Mouse (Mus musculus): ENCODE data around the gene Cd209d. TPM values are rescaled to one million over a fixed set of nuclear protein-coding genes. Genes with fewer than 3 reads are reported as not detected.
"Not testable (repeated sequence)": the region's sequence is repeated elsewhere in the genome, so short reads cannot be mapped to it uniquely, and the experiment has no call there.

Cd209d gene
- total RNA-seq (2017), result not detected in 2 replicates

DNA sequence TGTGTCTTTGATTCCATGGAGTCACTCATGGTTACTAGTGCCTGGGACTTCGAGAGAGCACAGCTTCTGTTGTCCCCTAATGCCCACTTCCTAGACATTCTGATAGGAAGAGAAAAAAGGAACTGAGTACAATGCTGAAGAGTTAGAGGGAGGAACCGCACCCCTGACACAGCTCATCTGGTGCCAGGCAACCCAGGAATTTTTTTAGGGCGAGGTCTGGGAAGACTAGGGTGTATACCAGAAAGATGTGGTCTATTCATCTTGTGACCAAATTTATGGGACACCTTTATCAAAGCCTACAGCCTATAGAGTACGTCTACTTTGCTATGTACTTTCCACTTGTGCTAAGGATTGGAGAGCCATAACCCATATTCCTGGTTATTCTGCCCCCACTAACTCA lies at the start of gene Cd209d:
TSS of gene Cd209d (minus strand) at position 101 of the 400 bp plus-strand sequence.
- ATAC-seq (replicated peaks in 1 of 2; ENCODE audit: insufficient read depth in 1 of 2, low FRiP score in 2 of 2, low TSS enrichment in 1 of 2, low read depth in 1 of 2, poor library complexity in 2 of 2, severe bottlenecking in 2 of 2), result no peak

- ATAC-seq (replicated peaks in 1 of 2; ENCODE audit: insufficient read depth in 1 of 2, low FRiP score in 2 of 2, low TSS enrichment in 1 of 2, low read depth in 1 of 2, poor library complexity in 2 of 2, severe bottlenecking in 2 of 2), result no peak
Observed at GRCm38 (mm10) chr8:3926744-3927143, 48.4 kb upstream of the Cd209d start, which contains the start of gene Cd209b. Cd209b (minus strand) TSS chr8:3926844.

- ATAC-seq (replicated peaks in 1 of 2; ENCODE audit: insufficient read depth in 1 of 2, low FRiP score in 2 of 2, low TSS enrichment in 1 of 2, low read depth in 1 of 2, poor library complexity in 2 of 2, severe bottlenecking in 2 of 2), result no peak
Observed at GRCm38 (mm10) chr8:3876121-3876520, 2.2 kb downstream of the Cd209d start.

DNA sequence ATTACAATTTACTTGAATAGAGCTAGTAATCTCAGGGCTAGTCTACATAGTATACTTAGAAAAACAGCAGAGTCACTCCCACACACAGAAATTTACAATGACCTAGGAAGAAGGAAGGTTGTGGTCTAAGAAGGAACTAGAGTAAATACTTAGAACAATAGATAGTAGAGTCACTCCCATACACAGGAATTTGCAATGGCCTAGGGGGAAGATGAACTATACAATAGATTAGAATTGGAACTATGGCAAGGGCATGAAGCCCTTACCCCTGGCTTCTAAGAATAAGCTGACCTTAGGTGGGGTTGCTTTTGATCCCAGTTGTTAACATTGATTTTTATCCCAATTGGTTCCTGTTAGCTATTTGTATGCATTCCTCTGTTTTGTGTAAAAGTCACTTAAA lies 15.6 kb downstream of the Cd209d start:
- not testable (repeated sequence) for ATAC-seq (replicated peaks in 1 of 2; ENCODE audit: insufficient read depth in 1 of 2, low FRiP score in 2 of 2, low TSS enrichment in 1 of 2, low read depth in 1 of 2, poor library complexity in 2 of 2, severe bottlenecking in 2 of 2)

- ATAC-seq (replicated peaks in 1 of 2; ENCODE audit: insufficient read depth in 1 of 2, low FRiP score in 2 of 2, low TSS enrichment in 1 of 2, low read depth in 1 of 2, poor library complexity in 2 of 2, severe bottlenecking in 2 of 2), result no peak
Observed at GRCm38 (mm10) chr8:3854209-3854608, 24.1 kb downstream of the Cd209d start, which contains the start of gene Cd209e. Cd209e (minus strand) TSS chr8:3854309.

Other genes with a start within 250 kb of the Cd209d start
- 121 and 152 TPM in 2 replicates for gene Stxbp2, start 247.6 kb downstream of the Cd209d start, total RNA-seq (2017)
- gene Retn, start 222.8 kb downstream of the Cd209d start, total RNA-seq (2017), result not detected in 2 replicates
- gene Mcemp1, start 212.8 kb downstream of the Cd209d start, total RNA-seq (2017), result 12.9 and 27.0 TPM in 2 replicates
- gene Fcor, start 206.2 kb downstream of the Cd209d start, total RNA-seq (2017), result 5.3 TPM in 1 of 2 replicates, not detected in the other
- gene Trappc5, start 202.3 kb downstream of the Cd209d start, total RNA-seq (2017), result 48.3 and 61.2 TPM in 2 replicates
- gene Fcer2a, start 184.4 kb downstream of the Cd209d start, total RNA-seq (2017), result 1.1 TPM in 1 of 2 replicates, not detected in the other
- 0.81 TPM in 1 of 2 replicates, not detected in the other for gene Clec4g, start 157.9 kb downstream of the Cd209d start, total RNA-seq (2017)
- 1.7 and 1.8 TPM in 2 replicates for gene Cd209a, start 129.6 kb downstream of the Cd209d start, total RNA-seq (2017)
- not detected in 2 replicates for gene Cd209e, start 24.2 kb downstream of the Cd209d start, total RNA-seq (2017)
- gene Cd209b, start 48.3 kb upstream of the Cd209d start, total RNA-seq (2017), result not detected in 2 replicates
- gene Cd209c, start 76.2 kb upstream of the Cd209d start, total RNA-seq (2017), result 0.15 and 1.2 TPM in 2 replicates
- 0.19 TPM in 1 of 2 replicates, not detected in the other for gene Cd209f, start 227.3 kb upstream of the Cd209d start, total RNA-seq (2017)